In genomic region chr9:123139887-123140614, GRCm38 (mm10) we compare ENCODE assay signal across 20 mouse cellular contexts. TPM values are rescaled to one million over a fixed set of nuclear protein-coding genes. Genes with fewer than 3 reads are reported as not detected.
DNase-seq lines count a peak whose midpoint lies in the region; ATAC-seq and TF ChIP-seq lines count a peak whose summit lies in the region.
"Had no signal": no experiment of that assay in that cellular context is flagged by ENCODE, and none has a peak within 500 bp of the region (broad histone marks: within the 10 kb centered on the region; RNA-seq: fewer than 3 reads in every experiment).

No protein-coding gene starts in this region.

- intact Hi-C loops in heart, adult 2 months (cut with DNase I) = no loop called here

- peak overlapping the region; percentile 79 for H3K27ac ChIP-seq in heart, adult 2 months
- H3K27ac ChIP-seq in heart, embryonic 12.5 days (ENCODE audit: poor library complexity, severe bottlenecking) = no peak overlapping the region
- H3K27ac ChIP-seq in kidney, adult 2 months (ENCODE audit: insufficient read depth, low read depth, low read length) = peak overlapping the region; percentile 34; the same call in 1 of the 2 replicates
- peak overlapping the region; percentile 69 for H3K27ac ChIP-seq in lung, postnatal 0 days (ENCODE audit: low read length)
- peak overlapping the region; percentile 86 for H3K27ac ChIP-seq in stomach, embryonic 16.5 days (ENCODE audit: low read length)
- H3K27ac ChIP-seq: embryonic facial prominence, embryonic 12.5 days; forebrain, embryonic 13.5 days; liver, embryonic 14.5 days had no signal

- H3K4me2 ChIP-seq in heart, embryonic 12.5 days = no peak overlapping the region
- no peak overlapping the region for H3K4me2 ChIP-seq in lung, postnatal 0 days (replicated peaks; ENCODE audit: low read depth, low read length)
- H3K4me2 ChIP-seq in stomach, embryonic 16.5 days (ENCODE audit: low read depth, low read length) = no peak overlapping the region
- H3K4me2 ChIP-seq: embryonic facial prominence, embryonic 12.5 days; forebrain, embryonic 13.5 days had no signal

- no peak for DNase-seq in heart, adult 2 months
- peak; percentile 12 for DNase-seq in kidney, adult 2 months
- no peak for DNase-seq in kidney, adult 9 months
- DNase-seq in lung, postnatal 0 days (ENCODE audit: low spot score) = no peak
- DNase-seq in lung, postnatal 10 days = no peak
- DNase-seq in natural killer cell, adult 2 months (ENCODE audit: low spot score in 2 of 2) = no peak
- DNase-seq: B cell, adult 2 months; cerebellum, postnatal 14 days; retina, postnatal 1 day; spleen, adult 18-20 months; thymus, adult 18-20 months had no signal

- H3K79me2 ChIP-seq in heart, adult 2 months (replicated peaks; ENCODE audit: control insufficient read depth, insufficient read depth, low read length) = no peaks in the 10 kb centered on the region

- 47% methylated on average over 4 of the region's 4 CpGs for WGBS in heart, adult 2 months
- WGBS in heart, embryonic 12.5 days = 82% methylated on average over 4 of the region's 4 CpGs
- WGBS in kidney, adult 2 months = 56% methylated on average over 4 of the region's 4 CpGs
- 77% methylated on average over 4 of the region's 4 CpGs for WGBS in lung, postnatal 0 days
- WGBS in stomach, embryonic 16.5 days = 79% methylated on average over 4 of the region's 4 CpGs

- H3K9me3 ChIP-seq in heart, embryonic 12.5 days (replicated peaks) = peaks cover 19% of the 10 kb centered on the region
- no peaks in the 10 kb centered on the region for H3K9me3 ChIP-seq in lung, postnatal 0 days (ENCODE audit: low read length)
- peaks cover 13% of the 10 kb centered on the region for H3K9me3 ChIP-seq in stomach, embryonic 16.5 days (replicated peaks; ENCODE audit: control insufficient read depth, low read length)
- H3K9me3 ChIP-seq: forebrain, embryonic 13.5 days; megakaryocyte, embryonic 14.5 days had no signal

- H3K36me3 ChIP-seq in heart, adult 2 months (ENCODE audit: control insufficient read depth, insufficient read depth, low read length) = peaks cover 5% of the 10 kb centered on the region; the same call in 1 of the 2 replicates
- peaks cover 74% of the 10 kb centered on the region for H3K36me3 ChIP-seq in heart, embryonic 12.5 days
- no peaks in the 10 kb centered on the region; the same call in 1 of the 2 replicates for H3K36me3 ChIP-seq in kidney, adult 2 months (ENCODE audit: control insufficient read depth, insufficient read depth, low read length)
- H3K36me3 ChIP-seq in lung, postnatal 0 days (ENCODE audit: insufficient read depth, low read length) = no peaks in the 10 kb centered on the region
- peaks cover 14% of the 10 kb centered on the region; the same call in 1 of the 2 replicates for H3K36me3 ChIP-seq in stomach, embryonic 16.5 days (ENCODE audit: control insufficient read depth, insufficient read depth, low read length)

- TF ChIP-seq CTCF in heart, adult 2 months (IDR thresholded peaks at IDR 0.05) = no peak
- TF ChIP-seq CTCF in kidney, adult 2 months (conservative IDR thresholded peaks at IDR 0.05; ENCODE audit: insufficient read depth, insufficient read length, low read depth, low read length) = no peak
- no peak for TF ChIP-seq CTCF in lung, postnatal 0 days (IDR thresholded peaks at IDR 0.05)

- TF ChIP-seq EP300 in heart, adult 2 months (IDR thresholded peaks at IDR 0.05; ENCODE audit: insufficient read depth, low read depth, low read length) = no peak
- TF ChIP-seq EP300 in lung, postnatal 0 days (IDR thresholded peaks at IDR 0.05) = no peak

- H3K9ac ChIP-seq in heart, adult 2 months (ENCODE audit: low read depth, low read length) = no peak overlapping the region
- no peak overlapping the region for H3K9ac ChIP-seq in heart, embryonic 12.5 days
- no peak overlapping the region for H3K9ac ChIP-seq in lung, postnatal 0 days (replicated peaks; ENCODE audit: low read depth)
- H3K9ac ChIP-seq in stomach, embryonic 16.5 days (ENCODE audit: low read length) = no peak overlapping the region
- H3K9ac ChIP-seq: embryonic facial prominence, embryonic 12.5 days; forebrain, embryonic 13.5 days; liver, embryonic 14.5 days had no signal

- no peak for ATAC-seq in heart, embryonic 12.5 days (ENCODE audit: insufficient number of reproducible peaks, low FRiP score)
- ATAC-seq in lung, postnatal 0 days = no peak
- no peak for ATAC-seq in stomach, embryonic 16.5 days (ENCODE audit: insufficient read depth, low FRiP score)
- ATAC-seq: forebrain, embryonic 13.5 days had no signal

- no peak overlapping the region for H3K4me3 ChIP-seq in heart, adult 2 months
- no peak overlapping the region for H3K4me3 ChIP-seq in heart, embryonic 12.5 days
- no peak overlapping the region for H3K4me3 ChIP-seq in kidney, adult 2 months (ENCODE audit: insufficient read depth, low read depth, low read length)
- no peak overlapping the region for H3K4me3 ChIP-seq in lung, postnatal 0 days (ENCODE audit: low read depth, low read length)
- no peak overlapping the region for H3K4me3 ChIP-seq in stomach, embryonic 16.5 days (replicated peaks; ENCODE audit: low read length)
- H3K4me3 ChIP-seq: embryonic facial prominence, embryonic 12.5 days; forebrain, embryonic 13.5 days; megakaryocyte, embryonic 14.5 days had no signal

- no peak for TF ChIP-seq POLR2A in heart, adult 2 months (IDR thresholded peaks at IDR 0.05; ENCODE audit: insufficient read depth, low read depth, low read length)
- TF ChIP-seq POLR2A in kidney, adult 2 months (IDR thresholded peaks at IDR 0.05; ENCODE audit: low read depth, low read length) = no peak

- no peaks in the 10 kb centered on the region for H3K27me3 ChIP-seq in heart, adult 2 months (ENCODE audit: control insufficient read depth, insufficient read depth, low read length)
- H3K27me3 ChIP-seq in heart, embryonic 12.5 days (replicated peaks) = no peaks in the 10 kb centered on the region
- H3K27me3 ChIP-seq in kidney, adult 2 months (replicated peaks; ENCODE audit: control insufficient read depth, insufficient read depth, low read length) = no peaks in the 10 kb centered on the region
- no peaks in the 10 kb centered on the region for H3K27me3 ChIP-seq in lung, postnatal 0 days (replicated peaks; ENCODE audit: insufficient read depth, low read length)
- H3K27me3 ChIP-seq in stomach, embryonic 16.5 days (ENCODE audit: control insufficient read depth, insufficient read depth, low read length) = no peaks in the 10 kb centered on the region
- H3K27me3 ChIP-seq: embryonic facial prominence, embryonic 12.5 days; forebrain, embryonic 13.5 days; megakaryocyte, embryonic 14.5 days had no signal

- H3K4me1 ChIP-seq in heart, adult 2 months (ENCODE audit: control insufficient read depth, insufficient read depth, low read length) = peaks cover 20% of the 10 kb centered on the region
- 0 out of 2 replicates have a peak, but pooled peaks cover 6% of the 10 kb centered on the region for H3K4me1 ChIP-seq in heart, embryonic 12.5 days (replicated peaks)
- H3K4me1 ChIP-seq in kidney, adult 2 months (ENCODE audit: control insufficient read depth, insufficient read depth, low read length) = peaks cover 4% of the 10 kb centered on the region; the same call in 1 of the 2 replicates
- H3K4me1 ChIP-seq in lung, postnatal 0 days (ENCODE audit: insufficient read depth, low read depth, low read length) = peaks cover 3% of the 10 kb centered on the region; the same call in 1 of the 2 replicates
- H3K4me1 ChIP-seq in stomach, embryonic 16.5 days (ENCODE audit: control insufficient read depth, insufficient read depth, low read length) = peaks cover 18% of the 10 kb centered on the region
- H3K4me1 ChIP-seq: embryonic facial prominence, embryonic 12.5 days; forebrain, embryonic 13.5 days had no signal

RNA-seq across cellular contexts. Expression of gene Clec3b, which starts 10.7 kb away (rescaled TPM):
- 10 to 100 TPM; 47.0 to 71.1 TPM for total RNA-seq in heart, adult 2 months (2021)
- 60.6 and 62.3 TPM in 2 replicates for polyA plus RNA-seq in heart, adult 2 months (2012; rRNA removed)
- not detected in 2 replicates for polyA plus RNA-seq in heart, embryonic 12.5 days (2016; fragmentation: Nextera tagmentation; extraction: Ambion mirVana)
- polyA plus RNA-seq in kidney, adult 2 months (2012; rRNA removed) = 16.2 and 24.9 TPM in 2 replicates
- polyA plus RNA-seq in lung, postnatal 0 days (2015; fragmentation: Nextera tagmentation; extraction: Ambion mirVana) = 84.7 and 86.6 TPM in 2 replicates
- 1.8 and 2.5 TPM in 2 replicates for polyA plus RNA-seq in stomach, embryonic 16.5 days (2015; fragmentation: Nextera tagmentation; extraction: Ambion mirVana)
- total RNA-seq: ES-E14; hematopoietic stem cell, adult 5-6 weeks had no signal
- polyA plus RNA-seq: neural tube, embryonic 11.5 days had no signal

RNA-seq across cellular contexts. Expression of gene Exosc7, which starts 27.0 kb away (rescaled TPM):
- 10 to 100 TPM; 26.7 to 27.9 TPM for total RNA-seq in heart, adult 2 months (2021)
- 19.8 and 34.5 TPM in 2 replicates for polyA plus RNA-seq in heart, adult 2 months (2012; rRNA removed)
- 69.6 and 71.3 TPM in 2 replicates for polyA plus RNA-seq in heart, embryonic 12.5 days (2016; fragmentation: Nextera tagmentation; extraction: Ambion mirVana)
- 34.9 and 44.3 TPM in 2 replicates for polyA plus RNA-seq in kidney, adult 2 months (2012; rRNA removed)
- 139 and 145 TPM in 2 replicates for polyA plus RNA-seq in lung, postnatal 0 days (2015; fragmentation: Nextera tagmentation; extraction: Ambion mirVana)
- 112 and 125 TPM in 2 replicates for polyA plus RNA-seq in stomach, embryonic 16.5 days (2015; fragmentation: Nextera tagmentation; extraction: Ambion mirVana)

RNA-seq across cellular contexts. Expression of gene Zdhhc3, which starts 27.0 kb away (rescaled TPM):
- total RNA-seq in heart, adult 2 months (2021) = 10 to 100 TPM; 36.7 to 42.8 TPM
- polyA plus RNA-seq in heart, adult 2 months (2012; rRNA removed) = 57.8 and 66.2 TPM in 2 replicates
- polyA plus RNA-seq in heart, embryonic 12.5 days (2016; fragmentation: Nextera tagmentation; extraction: Ambion mirVana) = 62.2 and 64.5 TPM in 2 replicates
- polyA plus RNA-seq in kidney, adult 2 months (2012; rRNA removed) = 97.4 and 141 TPM in 2 replicates
- 127 and 130 TPM in 2 replicates for polyA plus RNA-seq in lung, postnatal 0 days (2015; fragmentation: Nextera tagmentation; extraction: Ambion mirVana)
- polyA plus RNA-seq in stomach, embryonic 16.5 days (2015; fragmentation: Nextera tagmentation; extraction: Ambion mirVana) = 73.4 and 78.5 TPM in 2 replicates
